Mouse (Mus musculus) liver, embryonic 16.5 days (tissue): Measurements from ENCODE around the gene Eaf1. TPM values are rescaled to one million over a fixed set of nuclear protein-coding genes. Genes with fewer than 3 reads are reported as not detected.
A peak's percentile ranks its signal among the peaks of the same experiment; 100 is the strongest.

ENCODE experiments used
- ATAC-seq: fragments of 200-750 bp; cut with Nextera tagmentation; 2 replicates; pipeline ENCODE4 v1.8.0; 2017; ENCODE audit warnings: low read depth, mild to moderate bottlenecking, moderate number of reproducible peaks, moderate library complexity
- H3K27ac ChIP-seq: fragments of 300-500 bp; sonication (generic); 2 replicates; pipeline ENCODE4 v1.5.1; 2014; ENCODE audit warnings: mild to moderate bottlenecking, low read length
- H3K27me3 ChIP-seq: fragments of 300-500 bp; sonication (generic); 2 replicates; pipeline ENCODE4 v1.6.1; 2014; ENCODE audit warnings: low read depth, low read length, mixed read lengths; ENCODE audit not compliant: control insufficient read depth, insufficient read depth
- H3K36me3 ChIP-seq: fragments of 300-500 bp; sonication (generic); 2 replicates; pipeline ENCODE4 v1.6.1; 2014; ENCODE audit warnings: mild to moderate bottlenecking; ENCODE audit not compliant: control insufficient read depth, insufficient read depth
- H3K4me1 ChIP-seq: fragments of 300-500 bp; sonication (generic); 2 replicates; pipeline ENCODE4 v1.6.1; 2014; ENCODE audit warnings: low read depth, low read length, mixed read lengths; ENCODE audit not compliant: control insufficient read depth
- H3K4me2 ChIP-seq: fragments of 300-500 bp; sonication (generic); 2 replicates; pipeline ENCODE4 v1.6.1; 2014; ENCODE audit warnings: low read depth, low read length, mixed read lengths
- H3K4me3 ChIP-seq: fragments of 300-500 bp; sonication (generic); 2 replicates; pipeline ENCODE4 v1.5.1; 2014; ENCODE audit warnings: low read depth, mild to moderate bottlenecking, low read length
- H3K9ac ChIP-seq: fragments of 300-500 bp; sonication (generic); 2 replicates; pipeline ENCODE4 v1.6.1; 2014; ENCODE audit warnings: low read depth, low read length
- H3K9me3 ChIP-seq: fragments of 300-500 bp; sonication (generic); replicated peaks from 2 replicates; pipeline ENCODE4 v1.6.1; 2016; ENCODE audit warnings: low read length; ENCODE audit not compliant: control insufficient read depth
- WGBS: fragments of 180-500 bp; shearing (Covaris S2); extraction: QIAGEN DNeasy Blood & Tissue Kit; methylation state at CpG from one replicate; pipeline ENCODE4 v1.1.7; 2014; ENCODE audit not compliant: insufficient replicate concordance; 5-methylcytosine and 5-hydroxymethylcytosine counted together
- polyA plus RNA-seq: library from polyadenylated mRNA; unstranded; fragments of >200 nt; fragmentation: Nextera tagmentation; extraction: Ambion mirVana; gene quantifications from 2 replicates; pipeline ENCODE4 v1.2.1, GENCODE M21; 2015

Gene Eaf1
- polyA plus RNA-seq, 1 experiment from 2014 or later = 20.8 TPM

DNA sequence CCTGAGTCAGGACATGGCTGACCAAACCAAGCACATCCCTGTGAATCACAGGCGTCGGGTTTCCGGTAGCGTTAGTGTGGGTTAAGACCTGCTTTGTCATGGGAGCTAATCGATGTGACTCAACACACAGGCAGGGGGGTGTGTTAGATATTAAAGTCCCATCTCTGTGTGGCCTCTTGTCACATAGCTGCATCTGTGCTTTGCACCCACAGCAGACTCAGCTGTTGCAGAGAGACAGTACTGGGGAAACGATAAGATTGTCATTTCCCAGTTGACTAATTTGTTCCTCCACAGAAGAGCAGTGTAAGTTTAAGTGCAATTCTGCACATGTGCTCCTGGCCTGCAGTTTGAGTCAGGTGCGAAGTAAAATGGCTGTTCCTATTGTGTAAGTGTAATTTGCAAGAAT is 2.0 kb downstream of the Eaf1 start:
- no peaks in the 10 kb centered on the region for H3K9me3 ChIP-seq
- no peaks in the 10 kb centered on the region for H3K27me3 ChIP-seq
- peak overlapping the region; percentile 91 for H3K4me2 ChIP-seq
- WGBS = 6% methylated on average over 7 of the region's 7 CpGs
- ATAC-seq = peak; percentile 85
- H3K4me1 ChIP-seq = peaks cover 32% of the 10 kb centered on the region
- peak overlapping the region; percentile 90 for H3K27ac ChIP-seq
- peaks cover 34% of the 10 kb centered on the region for H3K36me3 ChIP-seq
- H3K4me3 ChIP-seq = peak overlapping the region; percentile 76
- H3K9ac ChIP-seq = peak overlapping the region; percentile 92

DNA sequence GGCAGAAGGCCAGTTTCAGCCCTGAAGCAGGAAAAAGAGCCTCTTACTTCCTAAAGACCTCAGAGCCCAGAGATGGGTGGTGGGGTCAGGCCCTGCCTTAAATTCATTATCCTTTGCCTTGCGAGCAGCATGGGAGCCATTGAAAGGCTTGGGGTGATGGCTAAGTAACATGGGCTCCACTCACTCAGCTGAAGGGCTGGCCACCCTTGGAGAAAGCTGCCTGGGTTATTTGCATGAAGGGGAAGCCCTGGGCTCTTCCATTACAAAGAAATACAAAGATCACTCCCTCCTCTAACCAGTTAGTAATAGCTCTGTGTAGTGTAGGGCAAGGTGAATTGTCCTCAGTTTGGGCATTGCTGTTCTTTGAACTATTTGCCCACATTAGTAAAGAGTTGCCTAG is 5.3 kb downstream of the Eaf1 start:
- Histone ChIP-seq H3K4me3 (no peak overlapping the region), H3K27ac (no peak overlapping the region), H3K27me3 (no peaks in the 10 kb centered on the region), H3K36me3 (peaks cover 55% of the 10 kb centered on the region), H3K9ac (no peak overlapping the region), H3K4me1 (peaks cover 21% of the 10 kb centered on the region), H3K9me3 (no peaks in the 10 kb centered on the region), H3K4me2 (no peak overlapping the region)
- 91% methylated on average over 1 of the region's 1 CpGs for WGBS
- ATAC-seq = no peak

DNA sequence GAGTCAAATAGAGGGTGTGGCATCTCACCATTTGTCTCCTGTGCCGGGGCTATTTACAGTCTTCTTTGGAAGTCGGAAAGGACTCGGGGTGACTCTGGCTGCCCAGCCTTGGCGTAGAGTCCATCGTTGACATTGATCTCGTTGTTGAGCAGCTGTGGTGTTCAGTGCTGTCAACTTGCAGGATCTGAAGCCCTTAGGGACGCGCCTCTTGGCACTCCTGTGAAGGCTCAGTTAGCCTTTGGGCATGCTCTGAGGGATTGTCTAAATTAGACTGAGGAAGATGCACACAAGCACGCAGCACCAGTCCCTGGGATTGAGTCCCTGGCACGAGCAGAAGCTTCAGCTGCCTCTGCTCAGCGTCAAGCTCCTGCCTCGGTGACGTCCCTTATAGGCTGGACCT is 9.2 kb downstream of the Eaf1 start:
- no peaks in the 10 kb centered on the region for H3K27me3 ChIP-seq
- no peak for ATAC-seq
- no peak overlapping the region for H3K4me3 ChIP-seq
- no peak overlapping the region for H3K27ac ChIP-seq
- H3K9me3 ChIP-seq = no peaks in the 10 kb centered on the region
- H3K9ac ChIP-seq = no peak overlapping the region
- 89% methylated on average over 13 of the region's 13 CpGs for WGBS
- H3K4me1 ChIP-seq = peaks cover 1% of the 10 kb centered on the region
- no peak overlapping the region for H3K4me2 ChIP-seq
- peaks cover 86% of the 10 kb centered on the region for H3K36me3 ChIP-seq

DNA sequence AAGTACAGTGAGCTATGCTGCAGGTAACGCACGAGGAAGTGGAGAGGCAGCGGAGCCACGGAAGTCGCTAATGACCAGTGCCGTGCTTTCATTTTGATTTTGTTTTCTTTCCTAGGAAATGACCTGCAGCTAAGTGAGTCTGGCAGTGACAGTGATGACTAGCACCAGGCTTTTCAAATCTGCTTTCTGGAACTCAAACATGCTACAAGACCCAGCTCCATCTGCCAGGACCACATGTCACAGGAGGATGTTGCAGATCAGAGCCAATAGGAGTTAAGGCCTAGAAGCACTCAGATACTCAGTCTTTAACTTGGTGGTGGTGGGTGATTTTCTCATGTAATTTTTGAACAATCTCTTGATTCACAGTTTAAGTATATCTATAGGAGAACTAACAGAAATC is 12.3 kb downstream of the Eaf1 start:
- Histone ChIP-seq H3K27me3 (no peaks in the 10 kb centered on the region), H3K27ac (no peak overlapping the region)
- WGBS = 92% methylated on average over 6 of the region's 6 CpGs

DNA sequence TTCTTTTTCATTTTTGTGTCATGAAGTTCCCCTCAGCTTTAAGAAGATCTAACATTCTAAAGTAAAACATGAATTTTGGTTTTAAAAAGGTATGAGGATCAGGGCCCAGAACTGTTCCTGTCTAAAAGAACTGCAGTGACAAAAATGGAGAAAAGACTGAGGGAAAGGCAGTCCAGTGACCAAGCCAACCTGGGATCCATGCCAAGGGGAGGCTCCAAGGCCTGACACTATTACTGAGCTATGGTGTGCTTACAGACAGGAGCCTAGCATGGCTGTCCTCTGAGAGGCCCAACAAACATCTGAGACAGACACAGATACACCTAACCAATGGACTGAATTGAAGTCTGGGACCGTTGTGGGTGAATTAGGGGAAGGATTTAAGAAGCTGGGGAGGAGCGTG is 15.7 kb downstream of the Eaf1 start:
- no peak overlapping the region for H3K4me3 ChIP-seq
- H3K9ac ChIP-seq = no peak overlapping the region
- no peaks in the 10 kb centered on the region for H3K27me3 ChIP-seq
- H3K4me1 ChIP-seq = no peaks in the 10 kb centered on the region; the same call in 1 of the 2 replicates
- no peak for ATAC-seq
- H3K36me3 ChIP-seq = peaks cover 40% of the 10 kb centered on the region
- no peaks in the 10 kb centered on the region for H3K9me3 ChIP-seq
- no peak overlapping the region for H3K4me2 ChIP-seq
- 84% methylated on average over 2 of the region's 2 CpGs for WGBS
- H3K27ac ChIP-seq = no peak overlapping the region

More for the DNA sequence above, 12.3 kb downstream of the Eaf1 start:
- no peak overlapping the region for H3K4me2 ChIP-seq
- no peak overlapping the region for H3K9ac ChIP-seq
- H3K4me3 ChIP-seq = no peak overlapping the region
- no peak for ATAC-seq
- no peaks in the 10 kb centered on the region; the same call in 1 of the 2 replicates for H3K4me1 ChIP-seq
- peaks cover 73% of the 10 kb centered on the region for H3K36me3 ChIP-seq
- H3K9me3 ChIP-seq = no peaks in the 10 kb centered on the region

DNA sequence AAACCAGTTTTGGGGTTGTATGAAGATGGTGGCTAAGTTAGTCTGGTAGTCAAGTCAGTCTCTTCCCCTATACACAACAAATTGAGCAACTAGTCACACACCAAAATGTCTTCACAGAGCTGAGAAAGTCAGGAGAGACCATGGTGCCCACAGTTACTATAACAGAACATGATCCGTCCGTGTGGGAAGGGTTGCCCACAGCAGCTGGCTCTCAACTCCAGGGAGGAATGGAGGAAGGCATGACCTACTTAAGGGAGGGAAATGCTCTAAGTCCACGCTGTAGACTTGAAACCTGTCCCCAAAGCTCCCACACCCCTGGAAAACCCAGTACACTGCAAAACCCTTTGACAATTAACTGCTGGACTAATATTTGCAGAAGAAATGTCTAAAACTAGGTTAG is 16.1 kb downstream of the Eaf1 start:
- ATAC-seq = no peak
- H3K27ac ChIP-seq = 0 out of 2 replicates have a peak overlapping the region, but pooled peaks have one; percentile 14

DNA sequence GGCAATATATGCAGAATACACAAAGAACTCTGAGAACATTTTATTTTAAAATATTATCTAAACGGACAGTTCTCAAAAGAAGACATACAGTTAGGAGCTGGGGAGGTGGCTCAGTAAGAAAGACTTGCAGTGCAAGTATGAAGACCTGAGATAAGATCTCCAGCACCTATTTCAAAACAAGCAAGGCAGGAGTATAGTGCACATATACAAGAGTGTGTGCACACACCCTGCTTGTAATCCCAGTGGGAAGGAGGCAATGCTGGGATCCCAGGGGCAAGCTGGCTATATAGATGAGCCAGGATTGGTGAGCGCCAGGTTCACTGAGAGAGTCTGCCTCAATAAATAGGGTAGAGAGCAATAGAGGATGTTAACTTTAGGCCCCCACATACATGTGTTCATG is 21.7 kb downstream of the Eaf1 start:
- no peaks in the 10 kb centered on the region; the same call in 1 of the 2 replicates for H3K36me3 ChIP-seq
- no peak overlapping the region for H3K4me3 ChIP-seq
- H3K9ac ChIP-seq = no peak overlapping the region
- H3K27ac ChIP-seq = no peak overlapping the region
- 66% methylated on average over 2 of the region's 2 CpGs for WGBS
- no peak overlapping the region for H3K4me2 ChIP-seq
- H3K9me3 ChIP-seq = no peaks in the 10 kb centered on the region
- H3K4me1 ChIP-seq = no peaks in the 10 kb centered on the region
- ATAC-seq = no peak
- H3K27me3 ChIP-seq = no peaks in the 10 kb centered on the region

More for the DNA sequence above, 16.1 kb downstream of the Eaf1 start:
- Histone ChIP-seq H3K4me2 (no peak overlapping the region), H3K4me3 (no peak overlapping the region), H3K9me3 (no peaks in the 10 kb centered on the region), H3K4me1 (no peaks in the 10 kb centered on the region; the same call in 1 of the 2 replicates), H3K36me3 (peaks cover 36% of the 10 kb centered on the region), H3K9ac (no peak overlapping the region), H3K27me3 (no peaks in the 10 kb centered on the region)
- 83% methylated on average over 3 of the region's 3 CpGs for WGBS

DNA sequence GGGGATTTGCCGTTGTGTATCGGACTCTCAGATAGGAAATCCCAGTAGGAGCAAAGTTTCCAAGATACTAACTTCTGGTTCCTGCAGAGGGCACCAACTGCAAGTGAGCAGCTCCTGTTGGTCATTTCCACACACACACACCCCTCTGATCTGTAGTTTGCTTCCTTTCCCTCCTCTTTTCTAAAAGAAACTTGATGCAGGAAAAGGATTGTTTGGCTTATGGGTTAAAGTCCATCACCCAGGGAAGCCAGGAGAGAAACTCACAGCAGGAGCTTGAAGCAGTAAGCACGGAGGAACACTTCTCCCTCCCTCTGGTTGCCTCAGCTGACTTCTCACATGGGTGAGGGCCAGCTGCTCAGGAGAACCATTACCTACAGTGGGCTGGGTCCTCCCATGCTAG is 25.0 kb downstream of the Eaf1 start:
- Histone ChIP-seq H3K9me3 (no peaks in the 10 kb centered on the region), H3K27me3 (no peaks in the 10 kb centered on the region), H3K36me3 (no peaks in the 10 kb centered on the region), H3K4me3 (no peak overlapping the region), H3K4me2 (0 out of 2 replicates have a peak overlapping the region, but pooled peaks have one; percentile 10), H3K9ac (no peak overlapping the region), H3K27ac (no peak overlapping the region), H3K4me1 (no peaks in the 10 kb centered on the region)
- 0 out of 2 replicates have a peak, but pooled peaks have one; percentile 43 for ATAC-seq
- 40% methylated on average over 3 of the region's 3 CpGs for WGBS

DNA sequence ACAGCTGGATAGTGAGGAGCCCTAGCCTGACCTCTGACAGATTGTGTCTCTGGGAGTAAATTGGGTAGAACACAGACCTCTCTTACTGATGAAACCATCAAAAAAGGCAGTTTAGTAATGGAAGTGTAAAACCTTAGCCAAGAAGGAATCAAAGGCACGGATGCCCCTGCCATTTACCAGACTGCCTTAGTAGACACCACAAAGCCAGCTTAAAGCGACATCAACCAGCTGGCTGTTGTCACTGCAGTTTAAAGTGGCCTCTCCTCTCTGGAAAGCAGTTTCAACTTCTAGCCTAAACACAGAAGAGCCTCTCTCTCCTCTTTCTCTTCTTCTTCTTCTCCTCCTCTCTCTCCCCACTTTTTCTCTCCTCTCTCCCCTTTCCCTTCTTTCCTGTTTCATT is 27.1 kb downstream of the Eaf1 start:
- Histone ChIP-seq H3K9ac (no peak overlapping the region), H3K27ac (no peak overlapping the region), H3K27me3 (no peaks in the 10 kb centered on the region), H3K36me3 (no peaks in the 10 kb centered on the region), H3K4me3 (no peak overlapping the region), H3K4me1 (no peaks in the 10 kb centered on the region), H3K4me2 (no peak overlapping the region), H3K9me3 (no peaks in the 10 kb centered on the region)
- 60% methylated on average over 2 of the region's 2 CpGs for WGBS
- no peak for ATAC-seq
